Mouse (Mus musculus) layer of hippocampus, adult 11-12 months (tissue): ENCODE results near the gene Ptk6.
A peak's percentile ranks its signal among the peaks of the same experiment; 100 is the strongest.

Source experiments
- DNase-seq: peaks from one replicate; pipeline ENCODE4 v3.0.0; 2022; ENCODE audit warnings: low spot score

Ptk6 gene

GRCm38 (mm10) chr2:181202422-181202821 is at the start of gene Ptk6:
TSS of gene Ptk6 (minus strand) at chr2:181202789.
- DNase-seq: no peak

DNA sequence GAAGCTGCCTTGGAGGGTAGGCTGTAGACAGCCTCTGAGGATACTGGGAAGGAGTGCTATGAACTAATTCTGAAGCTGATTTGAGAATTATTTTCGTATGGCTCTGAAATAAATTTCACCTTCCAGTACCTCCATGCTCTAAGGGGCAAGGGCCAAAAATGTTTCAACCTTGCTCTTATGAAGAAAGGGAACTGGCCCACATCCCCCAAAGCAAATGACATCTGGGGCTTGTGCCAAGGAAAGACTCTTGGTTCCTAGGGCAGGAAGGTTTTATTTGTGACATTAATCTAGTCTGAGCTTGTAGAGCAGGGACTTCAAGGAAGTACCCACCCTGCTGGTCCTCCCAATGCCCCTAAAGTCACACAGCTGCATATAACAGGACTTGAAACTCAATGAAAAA is 49.3 kb upstream of the Ptk6 start:
- DNase-seq: no peak

- no peak for DNase-seq
Observed at GRCm38 (mm10) chr2:181249217-181249616, 46.6 kb upstream of the Ptk6 start.

DNA sequence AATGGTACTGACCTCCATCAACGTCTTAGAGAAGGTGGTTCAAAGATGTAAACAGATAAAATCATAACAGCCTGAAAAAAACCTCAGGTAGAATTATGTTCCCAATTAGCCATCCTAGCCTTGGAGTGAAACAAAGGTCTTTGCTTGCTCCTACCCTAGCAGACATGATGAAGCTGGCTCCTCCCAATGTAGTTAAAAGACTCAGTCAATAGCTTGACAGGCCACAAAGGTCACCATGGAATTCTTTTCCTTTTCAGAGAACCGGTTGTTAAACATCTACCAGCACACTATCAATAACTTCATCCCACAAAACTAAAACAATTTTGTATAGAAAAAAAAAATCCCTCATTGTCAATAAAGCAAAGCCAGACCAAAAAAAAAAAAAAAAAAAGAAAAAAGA is 42.4 kb upstream of the Ptk6 start:
- DNase-seq: no peak

GRCm38 (mm10) chr2:181243706-181244394 is 41.3 kb upstream of the Ptk6 start:
- DNase-seq: no peak

DNA sequence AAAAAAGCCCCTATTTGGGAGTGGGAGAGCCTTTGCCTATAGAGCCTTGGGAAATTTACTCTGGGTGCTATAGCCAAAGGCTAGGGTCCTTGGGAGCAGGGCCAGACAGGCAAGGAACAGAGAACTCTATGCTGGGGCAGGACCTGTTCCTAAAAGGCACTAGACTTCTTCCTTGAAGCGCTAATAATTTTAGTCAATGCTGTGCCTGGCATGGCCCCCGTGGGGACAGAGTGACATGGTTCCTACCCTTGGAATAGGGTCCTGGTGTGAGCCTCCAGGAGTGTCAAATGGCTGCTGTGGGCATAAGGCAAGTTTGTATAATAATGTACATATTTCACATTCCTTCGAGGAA is 39.7 kb upstream of the Ptk6 start:
- no peak for DNase-seq

- no peak for DNase-seq
Observed at GRCm38 (mm10) chr2:181241602-181242313, 39.2 kb upstream of the Ptk6 start, which contains the start of gene Helz2. TSS of gene Helz2 (minus strand) at chr2:181242027.

DNA sequence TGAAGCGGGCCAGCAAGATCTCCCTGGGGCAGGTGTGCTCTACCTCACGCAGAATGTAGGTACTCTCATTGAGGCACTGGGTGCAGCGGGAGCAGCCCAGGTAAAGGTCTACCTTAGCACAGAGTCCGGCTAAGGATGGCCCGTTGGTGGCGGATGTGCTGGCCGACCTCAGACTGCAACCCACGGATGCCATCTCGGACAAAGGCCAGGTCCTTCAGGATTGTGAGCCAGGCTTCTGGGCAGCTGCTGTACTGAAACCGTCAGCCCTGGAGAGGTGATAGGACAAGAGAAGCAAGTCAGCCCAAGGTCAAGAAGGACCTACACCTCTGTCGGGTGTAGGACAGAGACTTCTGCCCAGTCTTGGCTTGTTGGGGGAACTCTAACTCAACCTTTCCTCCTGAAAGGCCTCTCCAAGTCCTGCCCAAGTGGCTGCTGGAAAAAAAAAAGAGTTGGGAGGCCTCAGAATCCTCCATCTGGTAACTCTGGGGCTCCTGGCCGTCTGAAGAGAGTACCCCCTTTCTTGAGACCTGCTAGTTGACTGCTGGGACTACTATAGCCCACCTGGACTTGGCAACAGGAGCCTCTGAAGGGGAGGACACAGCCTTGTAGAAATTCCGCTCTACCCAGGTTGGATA is 38.3 kb upstream of the Ptk6 start:
- no peak for DNase-seq

GRCm38 (mm10) chr2:181239261-181239660 is 36.7 kb upstream of the Ptk6 start:
- no peak for DNase-seq

DNA sequence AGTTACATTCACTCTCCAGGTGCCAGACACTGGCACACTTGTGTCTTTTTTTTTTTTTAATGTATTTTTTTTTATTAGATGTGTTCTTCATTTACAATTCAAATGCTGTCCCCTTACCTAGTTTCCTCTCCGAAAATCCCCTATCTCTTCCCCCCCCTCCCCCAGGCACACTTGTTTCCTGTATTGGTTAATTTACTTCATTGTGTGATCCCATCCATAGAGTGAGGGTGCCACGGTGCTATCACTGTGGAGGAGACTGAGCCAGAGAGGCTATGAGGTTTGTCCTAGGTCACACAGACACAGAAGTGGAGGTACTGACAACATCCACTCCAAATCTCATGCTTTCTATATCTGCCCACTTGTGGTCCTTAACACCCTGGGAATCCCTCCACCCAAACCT is 36.3 kb upstream of the Ptk6 start:
- DNase-seq: no peak

DNA sequence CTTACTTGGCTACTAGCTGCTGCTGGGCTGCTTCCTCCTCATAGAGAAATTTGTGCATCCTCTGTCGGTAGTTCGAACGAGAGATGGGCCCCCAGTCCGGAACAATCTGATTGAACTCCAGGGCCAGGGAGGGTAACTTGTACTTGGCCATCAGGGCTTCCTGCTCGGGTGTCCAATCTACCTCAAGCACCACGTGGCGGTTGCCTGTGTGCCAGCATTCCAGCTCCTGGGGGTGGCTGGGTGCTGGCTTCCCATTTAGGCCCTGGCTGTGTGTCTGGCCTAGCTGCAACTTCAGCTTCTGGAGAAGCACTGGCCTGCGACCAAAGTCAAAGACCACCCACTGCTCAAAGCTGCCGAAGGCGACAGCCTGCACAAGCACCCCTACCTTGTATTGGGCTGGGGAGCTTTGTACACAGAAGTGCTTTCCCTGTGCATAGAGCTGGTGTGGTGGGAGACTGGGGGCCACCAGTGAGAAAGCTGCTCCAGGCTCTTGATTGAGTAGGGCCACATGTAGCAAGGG is 35.6 kb upstream of the Ptk6 start:
- DNase-seq: no peak

- DNase-seq: no peak
Observed at GRCm38 (mm10) chr2:181237251-181238014, 34.8 kb upstream of the Ptk6 start.

- no peak for DNase-seq
Observed at GRCm38 (mm10) chr2:181235681-181236566, 33.3 kb upstream of the Ptk6 start.

DNA sequence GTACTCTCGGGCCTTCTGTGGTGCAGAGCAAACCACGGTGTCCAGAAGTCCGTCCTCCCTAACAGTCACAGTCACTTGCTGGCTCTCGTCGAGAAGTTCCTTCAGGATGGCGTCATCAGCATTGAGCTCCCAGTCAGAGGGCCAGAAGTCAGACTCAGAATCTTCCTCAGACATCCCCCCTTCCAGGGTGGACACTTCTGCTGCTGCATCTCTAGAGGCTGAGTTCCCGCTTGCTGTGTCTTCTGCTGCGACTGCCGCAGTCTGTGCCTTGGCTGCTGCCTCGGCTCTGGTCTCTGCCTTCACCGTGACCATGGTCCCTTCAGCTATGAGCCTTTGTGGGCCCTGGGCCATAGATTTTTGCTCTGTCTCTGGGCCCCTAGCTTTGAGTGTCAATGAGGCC is 32.1 kb upstream of the Ptk6 start:
- DNase-seq: no peak

DNA sequence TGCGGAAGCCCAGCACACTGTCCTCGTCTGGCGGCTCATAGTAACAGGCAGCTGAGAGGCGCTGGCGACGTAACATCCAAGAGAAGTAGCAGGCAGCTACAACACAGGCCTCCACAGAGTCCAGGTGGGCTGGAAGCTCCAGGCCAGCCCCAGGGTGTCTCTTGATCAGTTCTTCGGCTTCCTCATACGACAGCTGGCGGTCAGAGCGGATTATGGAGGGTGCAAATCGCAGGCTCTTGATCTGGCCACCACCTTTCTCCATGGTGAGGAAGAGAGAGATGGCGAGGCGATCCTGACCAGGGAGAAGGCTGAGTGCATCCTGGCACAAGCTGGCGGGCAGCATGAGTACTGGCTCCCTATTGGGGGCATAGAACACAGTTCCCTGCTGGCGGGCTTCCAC is 30.9 kb upstream of the Ptk6 start:
- DNase-seq: no peak

DNA sequence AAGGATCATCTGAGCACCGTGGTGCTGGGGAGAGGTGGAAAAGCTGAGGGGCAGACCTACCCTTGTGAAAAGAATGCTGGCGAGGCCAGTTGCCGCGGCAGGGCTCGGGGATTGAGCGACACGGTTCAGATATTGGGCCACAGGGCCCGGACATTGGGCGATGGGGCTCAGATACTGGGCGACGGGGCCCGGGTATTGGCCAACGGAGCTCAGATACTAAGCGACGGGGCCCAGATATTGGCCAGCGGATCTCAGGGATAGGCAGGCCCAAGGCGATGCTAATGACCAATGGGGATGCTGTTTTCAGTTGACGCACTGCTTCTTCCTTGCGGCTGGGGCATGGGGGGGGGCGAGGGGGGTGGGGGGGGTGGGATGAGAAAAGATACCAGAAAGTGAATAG is 28.6 kb upstream of the Ptk6 start:
- no peak for DNase-seq

DNA sequence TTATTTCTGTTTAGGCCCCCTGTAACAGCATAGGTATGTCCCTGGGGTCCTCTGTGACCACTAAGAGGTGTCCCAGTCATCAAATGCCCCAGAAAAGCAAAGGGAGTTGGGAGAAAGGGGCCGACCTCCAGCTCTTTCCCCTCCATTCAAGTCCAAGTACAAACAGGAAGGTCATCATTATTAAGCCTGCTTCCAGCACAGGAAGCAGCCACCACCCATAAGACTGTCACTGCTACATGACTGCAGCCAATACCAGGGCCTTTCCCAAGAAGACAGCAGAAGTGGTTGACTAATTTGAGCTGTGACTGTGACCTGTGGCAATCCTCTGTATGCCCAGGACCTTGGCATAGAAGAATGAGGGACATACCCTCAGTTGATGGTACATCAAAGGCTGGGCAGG is 25.7 kb upstream of the Ptk6 start:
- DNase-seq: no peak

- DNase-seq: no peak
Observed at GRCm38 (mm10) chr2:181227122-181227521, 24.5 kb upstream of the Ptk6 start.

GRCm38 (mm10) chr2:181224994-181225393 is 22.4 kb upstream of the Ptk6 start:
- no peak for DNase-seq

DNA sequence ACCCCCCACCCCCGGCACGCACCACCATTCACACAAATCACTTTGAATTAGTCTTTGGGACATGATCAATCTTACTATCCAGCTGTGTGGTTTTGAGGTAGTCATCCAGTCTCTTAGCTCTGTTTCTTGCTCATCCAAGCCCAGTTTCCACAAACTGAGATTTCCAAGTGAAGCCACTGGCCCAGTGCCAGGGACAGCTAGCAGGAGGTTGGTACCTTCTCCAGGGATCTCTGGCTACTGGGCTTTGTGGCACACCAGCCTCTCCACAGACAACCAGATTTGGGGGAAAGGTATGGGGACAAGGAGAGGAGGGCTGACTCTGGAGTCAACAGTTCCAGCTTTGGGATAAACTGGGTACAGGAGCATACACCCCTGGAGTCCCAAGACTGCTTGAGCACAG is 17.8 kb upstream of the Ptk6 start:
- DNase-seq: no peak

DNA sequence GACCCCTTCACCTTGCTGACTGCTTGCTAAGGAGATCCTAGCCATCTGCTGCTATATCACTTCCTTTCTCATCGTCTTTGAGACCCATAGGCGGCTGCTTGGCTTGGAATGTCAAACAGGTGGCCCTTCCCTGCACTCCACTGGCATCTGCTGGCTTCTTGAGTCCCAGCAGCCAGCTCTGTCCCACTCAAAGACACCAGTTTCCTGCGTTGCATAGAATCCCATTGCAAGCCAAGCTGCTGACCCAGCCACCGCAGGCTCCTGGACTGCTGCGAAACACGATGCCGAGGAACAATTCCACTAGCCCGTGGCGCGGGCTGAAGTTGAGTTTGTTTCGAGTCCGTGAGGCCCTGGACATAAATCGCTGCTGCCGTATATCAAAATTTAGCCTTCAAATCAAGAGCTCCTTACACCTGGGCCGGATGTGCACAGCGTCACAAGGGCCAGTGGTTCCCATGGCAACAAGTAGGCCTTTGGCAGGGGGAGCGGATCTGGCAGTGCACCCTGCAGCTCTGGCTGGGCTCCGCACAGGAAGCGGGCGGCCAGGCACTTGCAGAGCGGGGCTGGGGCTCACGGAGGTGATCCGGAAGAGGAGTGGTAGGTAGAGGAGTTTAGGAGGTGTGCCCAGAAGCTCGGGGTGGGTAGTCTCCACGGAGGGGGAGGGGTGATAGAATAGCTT is 17.1 kb upstream of the Ptk6 start, which contains the start of gene Fndc11:
Gene Fndc11 (plus strand): TSS at position 476 of the 679 bp plus-strand sequence.
- DNase-seq: peak; percentile 40
